Mouse (Mus musculus): ENCODE measurements around the gene Kcnj12. TPM values are rescaled to one million over a fixed set of nuclear protein-coding genes. Genes with fewer than 3 reads are reported as not detected.

Kcnj12 gene
- polyA plus RNA-seq, 1 experiment: not detected

GRCm38 (mm10) chr11:61109707-61110106 lies 87.3 kb downstream of the Kcnj12 start:
- no peak for TF ChIP-seq GATA1 (IDR thresholded peaks at IDR 0.05; ENCODE audit: low read length)

GRCm38 (mm10) chr11:61110113-61110512 lies 87.7 kb downstream of the Kcnj12 start:
- TF ChIP-seq GATA1 (IDR thresholded peaks at IDR 0.05; ENCODE audit: low read length): no peak

- TF ChIP-seq GATA1 (IDR thresholded peaks at IDR 0.05; ENCODE audit: low read length): no peak
Measured at GRCm38 (mm10) chr11:61110928-61111327, 88.6 kb downstream of the Kcnj12 start.

GRCm38 (mm10) chr11:61111472-61111871 lies 89.1 kb downstream of the Kcnj12 start:
- TF ChIP-seq GATA1 (IDR thresholded peaks at IDR 0.05; ENCODE audit: low read length): no peak

- TF ChIP-seq GATA1 (IDR thresholded peaks at IDR 0.05; ENCODE audit: low read length): no peak
Measured at GRCm38 (mm10) chr11:61112323-61112995, 90.1 kb downstream of the Kcnj12 start.

- TF ChIP-seq GATA1 (IDR thresholded peaks at IDR 0.05; ENCODE audit: low read length): no peak
Measured at GRCm38 (mm10) chr11:61116226-61116625, 93.9 kb downstream of the Kcnj12 start.

- no peak for TF ChIP-seq GATA1 (IDR thresholded peaks at IDR 0.05; ENCODE audit: low read length)
Measured at GRCm38 (mm10) chr11:61119996-61120583, 97.7 kb downstream of the Kcnj12 start.

Other genes with a start within 250 kb of the Kcnj12 start
- 5.2 and 9.2 TPM in 2 replicates for gene Top3a, start 245.2 kb upstream of the Kcnj12 start, polyA plus RNA-seq (2012)
- gene Smcr8, start 245.0 kb upstream of the Kcnj12 start, polyA plus RNA-seq (2012): 1.2 and 1.7 TPM in 2 replicates
- gene Shmt1, start 210.8 kb upstream of the Kcnj12 start, polyA plus RNA-seq (2012): 4.5 and 10.2 TPM in 2 replicates
- gene Dhrs7b, start 191.9 kb upstream of the Kcnj12 start, polyA plus RNA-seq (2012): 2.5 and 3.4 TPM in 2 replicates
- 28.2 and 38.7 TPM in 2 replicates for gene Tmem11, start 143.3 kb upstream of the Kcnj12 start, polyA plus RNA-seq (2012)
- 4.5 and 5.8 TPM in 2 replicates for gene Natd1, start 107.8 kb upstream of the Kcnj12 start, polyA plus RNA-seq (2012)
- gene Map2k3, start 90.5 kb upstream of the Kcnj12 start, polyA plus RNA-seq (2012): 284 and 406 TPM in 2 replicates
- gene Tnfrsf13b, start 104.2 kb downstream of the Kcnj12 start, polyA plus RNA-seq (2012): 79.6 and 100 TPM in 2 replicates
- 8.1 and 20.3 TPM in 2 replicates for gene Usp22, start 152.5 kb downstream of the Kcnj12 start, polyA plus RNA-seq (2012)
- gene Aldh3a1, start 185.0 kb downstream of the Kcnj12 start, polyA plus RNA-seq (2012): not detected in 2 replicates
- 1.5 and 2.8 TPM in 2 replicates for gene Aldh3a2, start 244.9 kb downstream of the Kcnj12 start, polyA plus RNA-seq (2012)